Comparison of ENCODE assay signal across 8 mouse cellular contexts in genomic region chr2:158141690-158142440, GRCm38 (mm10). TPM values are rescaled to one million over a fixed set of nuclear protein-coding genes. Genes with fewer than 3 reads are reported as not detected.
A peak's percentile ranks its signal among the peaks of the same experiment; 100 is the strongest.
DNase-seq lines count a peak whose midpoint lies in the region; ATAC-seq and TF ChIP-seq lines count a peak whose summit lies in the region.

No protein-coding gene starts in this region.

- no peak overlapping the region for H3K4me2 ChIP-seq in heart, postnatal 0 days (ENCODE audit: low read depth, low read length)
- H3K4me2 ChIP-seq in lung, embryonic 16.5 days (ENCODE audit: low read depth, low read length), result no peak overlapping the region

- TF ChIP-seq EP300 in heart, postnatal 0 days (IDR thresholded peaks at IDR 0.05; ENCODE audit: low read depth), result peak; percentile 82

- peak; percentile 16 for DNase-seq in embryo, embryonic 10 days (ENCODE audit: low spot score)
- DNase-seq in embryo, embryonic 11 days, result no peak
- peak; percentile 57 for DNase-seq in MEL-GATA-1-ER (ENCODE audit: extremely low read depth, low read depth)
- peak; percentile 86 for DNase-seq in heart, postnatal 0 days (ENCODE audit: low spot score)
- no peak for DNase-seq in cerebellum, postnatal 10 days
- no peak for DNase-seq in urinary bladder, adult 2 months (ENCODE audit: low spot score)
- DNase-seq in right cerebral cortex, postnatal 10 days (ENCODE audit: low spot score in 2 of 2), result no peak

- ATAC-seq in heart, postnatal 0 days (ENCODE audit: insufficient read depth, low read depth), result peak; percentile 51
- no peak for ATAC-seq in lung, embryonic 16.5 days (ENCODE audit: low read depth)

- H3K9me3 ChIP-seq in heart, postnatal 0 days (replicated peaks; ENCODE audit: control insufficient read depth, low read length), result no peaks in the 10 kb centered on the region
- no peaks in the 10 kb centered on the region for H3K9me3 ChIP-seq in lung, embryonic 16.5 days (ENCODE audit: control insufficient read depth, low read length)

- WGBS in heart, postnatal 0 days, result 13% methylated on average over 7 of the region's 7 CpGs
- WGBS in lung, embryonic 16.5 days, result 62% methylated on average over 7 of the region's 7 CpGs

- H3K9ac ChIP-seq in heart, postnatal 0 days (replicated peaks; ENCODE audit: low read depth, low read length), result no peak overlapping the region
- 0 out of 2 replicates have a peak overlapping the region, but pooled peaks have one; percentile 30 for H3K9ac ChIP-seq in lung, embryonic 16.5 days (ENCODE audit: low read length)

- H3K27me3 ChIP-seq in heart, postnatal 0 days (ENCODE audit: control insufficient read depth, insufficient read depth, low read length), result no peaks in the 10 kb centered on the region
- H3K27me3 ChIP-seq in lung, embryonic 16.5 days (ENCODE audit: control insufficient read depth, insufficient read depth, low read depth, low read length), result no peaks in the 10 kb centered on the region

- H3K4me1 ChIP-seq in heart, postnatal 0 days (ENCODE audit: control insufficient read depth, insufficient read depth), result peaks cover 58% of the 10 kb centered on the region
- peaks cover 70% of the 10 kb centered on the region for H3K4me1 ChIP-seq in lung, embryonic 16.5 days (replicated peaks; ENCODE audit: control insufficient read depth, insufficient read depth, low read length)

- H3K27ac ChIP-seq in heart, postnatal 0 days (ENCODE audit: low read depth), result peak overlapping the region; percentile 96
- H3K27ac ChIP-seq in lung, embryonic 16.5 days (ENCODE audit: low read length), result peak overlapping the region; percentile 59

- TF ChIP-seq CTCF in heart, postnatal 0 days (IDR thresholded peaks at IDR 0.05; ENCODE audit: low read depth), result no peak

- H3K36me3 ChIP-seq in heart, postnatal 0 days (replicated peaks; ENCODE audit: control insufficient read depth, insufficient read depth, low read length), result peaks cover 26% of the 10 kb centered on the region
- H3K36me3 ChIP-seq in lung, embryonic 16.5 days (ENCODE audit: control insufficient read depth, insufficient read depth, low read length), result 0 out of 2 replicates have a peak, but pooled peaks cover 5% of the 10 kb centered on the region

- H3K4me3 ChIP-seq in heart, postnatal 0 days (ENCODE audit: low read depth, low read length), result no peak overlapping the region
- no peak overlapping the region for H3K4me3 ChIP-seq in lung, embryonic 16.5 days (ENCODE audit: low read length)

RNA-seq across cellular contexts. Expression of gene Tgm2, which starts 4.4 kb away (rescaled TPM):
- 445 and 622 TPM in 2 replicates for total RNA-seq in heart, postnatal 0 days (2014; rRNA removed; ENCODE audit: low replicate concordance)
- 136 and 155 TPM in 2 replicates for polyA plus RNA-seq in heart, postnatal 0 days (2015; fragmentation: Nextera tagmentation; extraction: Ambion mirVana)
- polyA plus RNA-seq in lung, embryonic 16.5 days (2015; fragmentation: Nextera tagmentation; extraction: Ambion mirVana), result 75.8 and 81.6 TPM in 2 replicates
- 218 and 272 TPM in 2 replicates for polyA plus RNA-seq in urinary bladder, adult 2 months (2012; rRNA removed)

Comparison
In these comparisons a context has a peak if more than half of its experiments do, and no peak if none do; other contexts are left out.
1. DNase-seq: peak in embryo, embryonic 10 days (single experiment), MEL-GATA-1-ER (single experiment) and heart, postnatal 0 days (single experiment); none in embryo, embryonic 11 days (single experiment), cerebellum, postnatal 10 days (0 of 2), urinary bladder, adult 2 months (single experiment) and right cerebral cortex, postnatal 10 days (0 of 2).